Mouse (Mus musculus) intestine, embryonic 14.5 days (tissue): ENCODE data around the gene Hoxd13. TPM values are rescaled to one million over a fixed set of nuclear protein-coding genes. Genes with fewer than 3 reads are reported as not detected.

Experiments used
- ATAC-seq: fragments of 200-750 bp; cut with Nextera tagmentation; replicated peaks from 2 replicates; pipeline ENCODE4 v1.8.0; 2017; ENCODE audit warnings: low read depth, moderate number of reproducible peaks, moderate TSS enrichment, moderate library complexity; ENCODE audit not compliant: low FRiP score, low TSS enrichment
- DNase-seq: peaks from one replicate; pipeline ENCODE4 v3.0.0-alpha.2; 2018; ENCODE audit warnings: low spot score
- H3K27ac ChIP-seq: fragments of 300-500 bp; sonication (generic); 2 replicates; pipeline ENCODE4 v1.5.1; 2014; ENCODE audit warnings: low read depth, mild to moderate bottlenecking, control low read depth
- H3K27me3 ChIP-seq: fragments of 300-500 bp; sonication (generic); replicated peaks from 2 replicates; pipeline ENCODE4 v1.6.1; 2014; ENCODE audit warnings: low read length, control low read depth; ENCODE audit not compliant: control insufficient read depth, insufficient read depth
- H3K36me3 ChIP-seq: fragments of 300-500 bp; sonication (generic); 2 replicates; pipeline ENCODE4 v1.6.1; 2014; ENCODE audit warnings: low read length, control low read depth; ENCODE audit not compliant: control insufficient read depth, insufficient read depth
- H3K4me1 ChIP-seq: fragments of 300-500 bp; sonication (generic); replicated peaks from 2 replicates; pipeline ENCODE4 v1.6.1; 2014; ENCODE audit warnings: low read length, control low read depth, mixed read lengths; ENCODE audit not compliant: control insufficient read depth, insufficient read depth
- H3K4me2 ChIP-seq: fragments of 300-500 bp; sonication (generic); 2 replicates; pipeline ENCODE4 v1.6.1; 2014; ENCODE audit warnings: low read length
- H3K4me3 ChIP-seq: fragments of 300-500 bp; sonication (generic); 2 replicates; pipeline ENCODE4 v1.5.1; 2014; ENCODE audit warnings: low read depth, low read length, control low read depth, mixed read lengths
- H3K9ac ChIP-seq: fragments of 300-500 bp; sonication (generic); 2 replicates; pipeline ENCODE4 v1.6.1; 2014; ENCODE audit warnings: mild to moderate bottlenecking, low read length
- H3K9me3 ChIP-seq: fragments of 300-500 bp; sonication (generic); 2 replicates; pipeline ENCODE4 v1.6.1; 2016; ENCODE audit warnings: low read length, control low read depth; ENCODE audit not compliant: control insufficient read depth
- WGBS: fragments of 180-500 bp; shearing (Covaris S2); extraction: QIAGEN DNeasy Blood & Tissue Kit; methylation state at CpG from one replicate; pipeline ENCODE4 v1.1.7; 2014; 5-methylcytosine and 5-hydroxymethylcytosine counted together
- polyA plus RNA-seq: library from polyadenylated mRNA; unstranded; fragments of >200 nt; fragmentation: Nextera tagmentation; extraction: Ambion mirVana; gene quantifications from 2 replicates; pipeline ENCODE4 v1.2.1, GENCODE M21; 2014

Gene Hoxd13
- polyA plus RNA-seq, 1 experiment from 2014 or later = not detected

DNA sequence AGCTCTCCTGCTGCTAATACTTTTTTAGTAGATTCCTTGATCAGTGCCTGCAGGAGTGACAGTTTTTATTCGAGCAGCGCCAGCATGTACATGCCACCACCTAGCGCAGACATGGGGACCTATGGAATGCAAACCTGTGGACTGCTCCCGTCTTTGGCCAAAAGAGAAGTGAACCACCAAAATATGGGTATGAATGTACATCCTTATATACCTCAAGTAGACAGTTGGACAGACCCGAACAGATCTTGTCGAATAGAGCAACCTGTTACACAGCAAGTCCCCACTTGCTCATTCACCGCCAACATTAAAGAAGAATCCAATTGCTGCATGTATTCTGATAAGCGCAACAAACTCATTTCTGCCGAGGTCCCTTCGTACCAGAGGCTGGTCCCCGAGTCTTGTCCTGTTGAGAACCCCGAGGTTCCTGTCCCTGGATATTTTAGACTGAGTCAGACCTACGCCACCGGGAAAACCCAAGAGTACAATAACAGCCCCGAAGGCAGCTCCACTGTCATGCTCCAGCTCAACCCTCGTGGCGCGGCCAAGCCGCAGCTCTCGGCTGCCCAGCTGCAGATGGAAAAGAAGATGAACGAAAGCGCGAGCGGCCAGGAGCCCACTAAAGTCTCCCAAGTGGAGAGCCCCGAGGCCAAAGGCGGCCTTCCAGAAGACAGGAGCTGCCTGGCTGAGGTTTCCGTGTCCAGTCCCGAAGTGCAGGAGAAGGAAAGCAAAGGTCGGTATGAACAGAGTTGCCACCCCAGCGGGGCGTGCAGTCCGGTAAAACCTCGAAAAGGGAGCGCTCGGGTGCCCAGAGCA lies 24.1 kb downstream of the Hoxd13 start:
- peaks cover 100% of the 10 kb centered on the region for H3K27me3 ChIP-seq
- H3K4me3 ChIP-seq = peak overlapping the region; percentile 30
- H3K36me3 ChIP-seq = no peaks in the 10 kb centered on the region
- H3K9me3 ChIP-seq = no peaks in the 10 kb centered on the region
- DNase-seq (no peak), ATAC-seq (no peak)
- WGBS = 6% methylated on average over 35 of the region's 35 CpGs
- peak overlapping the region; percentile 53 for H3K9ac ChIP-seq
- H3K4me1 ChIP-seq = no peaks in the 10 kb centered on the region
- H3K27ac ChIP-seq = peak overlapping the region; percentile 57
- H3K4me2 ChIP-seq = peak overlapping the region; percentile 41

DNA sequence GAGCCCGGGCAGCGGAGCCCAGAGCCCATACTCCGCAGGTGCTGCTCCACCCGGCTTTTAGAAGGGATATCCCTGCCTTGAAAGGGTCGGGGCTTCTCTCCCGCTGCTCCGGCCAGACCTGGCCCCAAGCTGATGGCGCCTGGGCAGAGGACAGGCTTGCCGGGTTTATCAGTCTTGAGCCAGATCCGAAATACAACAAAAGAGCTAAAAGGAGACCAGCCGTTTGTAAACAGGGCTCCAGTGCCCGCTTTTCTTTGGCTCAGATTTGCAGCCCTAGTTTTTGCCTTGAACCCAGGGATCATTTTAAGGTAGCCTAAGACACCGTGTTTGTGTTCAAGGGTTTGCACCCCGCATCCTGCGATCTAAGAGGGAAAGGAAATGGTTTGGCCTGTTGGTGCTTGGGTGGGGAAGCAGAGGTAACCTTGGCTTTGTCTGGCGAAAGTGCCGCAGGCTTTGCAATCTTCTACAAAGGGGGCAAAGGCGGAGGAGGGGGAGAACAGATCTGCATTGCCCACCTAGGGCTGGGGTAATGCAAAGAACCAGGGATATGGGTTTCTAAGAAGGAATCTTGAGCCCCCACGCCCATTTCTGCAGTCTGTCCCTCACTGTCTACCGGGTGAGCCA lies 24.8 kb downstream of the Hoxd13 start:
- Histone ChIP-seq H3K4me2 (peak overlapping the region; percentile 41), H3K27me3 (peaks cover 100% of the 10 kb centered on the region)

GRCm38 (mm10) chr2:74693432-74693827 lies 25.3 kb downstream of the Hoxd13 start:
- no peaks in the 10 kb centered on the region for H3K36me3 ChIP-seq
- no peaks in the 10 kb centered on the region for H3K9me3 ChIP-seq
- no peak for ATAC-seq
- H3K4me2 ChIP-seq = peak overlapping the region; percentile 41; the same call in 1 of the 2 replicates
- no peaks in the 10 kb centered on the region for H3K4me1 ChIP-seq
- peaks cover 100% of the 10 kb centered on the region for H3K27me3 ChIP-seq
- 12% methylated on average over 4 of the region's 4 CpGs for WGBS
- H3K9ac ChIP-seq = peak overlapping the region; percentile 53
- DNase-seq = no peak
- peak overlapping the region; percentile 57; the same call in 1 of the 2 replicates for H3K27ac ChIP-seq
- peak overlapping the region; percentile 30 for H3K4me3 ChIP-seq

More for the DNA sequence above, 24.8 kb downstream of the Hoxd13 start:
- H3K36me3 ChIP-seq = no peaks in the 10 kb centered on the region
- DNase-seq (no peak), ATAC-seq (no peak)
- H3K9ac ChIP-seq = peak overlapping the region; percentile 53
- H3K9me3 ChIP-seq = no peaks in the 10 kb centered on the region
- no peaks in the 10 kb centered on the region for H3K4me1 ChIP-seq
- H3K27ac ChIP-seq = peak overlapping the region; percentile 57
- WGBS = 6% methylated on average over 20 of the region's 20 CpGs
- peak overlapping the region; percentile 30 for H3K4me3 ChIP-seq

DNA sequence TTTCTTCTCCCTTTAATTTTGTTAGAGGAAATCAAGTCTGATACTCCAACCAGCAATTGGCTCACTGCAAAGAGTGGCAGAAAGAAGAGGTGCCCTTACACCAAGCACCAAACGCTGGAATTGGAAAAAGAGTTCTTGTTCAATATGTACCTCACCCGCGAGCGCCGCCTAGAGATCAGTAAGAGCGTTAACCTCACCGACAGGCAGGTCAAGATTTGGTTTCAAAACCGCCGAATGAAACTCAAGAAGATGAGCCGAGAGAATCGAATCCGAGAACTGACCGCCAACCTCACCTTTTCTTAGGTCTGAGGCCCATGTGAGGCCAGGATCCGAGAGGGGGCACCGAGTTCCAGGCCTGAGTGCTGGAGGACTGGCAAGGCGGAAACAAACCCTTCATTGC lies 26.0 kb downstream of the Hoxd13 start:
- Histone ChIP-seq H3K4me3 (peak overlapping the region; percentile 30), H3K4me1 (no peaks in the 10 kb centered on the region), H3K9ac (no peak overlapping the region), H3K9me3 (no peaks in the 10 kb centered on the region), H3K4me2 (peak overlapping the region; percentile 16; the same call in 1 of the 2 replicates), H3K36me3 (no peaks in the 10 kb centered on the region), H3K27ac (peak overlapping the region; percentile 57; the same call in 1 of the 2 replicates), H3K27me3 (peaks cover 100% of the 10 kb centered on the region)
- WGBS = 4% methylated on average over 16 of the region's 16 CpGs
- ATAC-seq (no peak), DNase-seq (peak; percentile 77)

GRCm38 (mm10) chr2:74695383-74695782 lies 27.3 kb downstream of the Hoxd13 start:
- peak overlapping the region; percentile 51; the same call in 1 of the 2 replicates for H3K4me2 ChIP-seq

DNA sequence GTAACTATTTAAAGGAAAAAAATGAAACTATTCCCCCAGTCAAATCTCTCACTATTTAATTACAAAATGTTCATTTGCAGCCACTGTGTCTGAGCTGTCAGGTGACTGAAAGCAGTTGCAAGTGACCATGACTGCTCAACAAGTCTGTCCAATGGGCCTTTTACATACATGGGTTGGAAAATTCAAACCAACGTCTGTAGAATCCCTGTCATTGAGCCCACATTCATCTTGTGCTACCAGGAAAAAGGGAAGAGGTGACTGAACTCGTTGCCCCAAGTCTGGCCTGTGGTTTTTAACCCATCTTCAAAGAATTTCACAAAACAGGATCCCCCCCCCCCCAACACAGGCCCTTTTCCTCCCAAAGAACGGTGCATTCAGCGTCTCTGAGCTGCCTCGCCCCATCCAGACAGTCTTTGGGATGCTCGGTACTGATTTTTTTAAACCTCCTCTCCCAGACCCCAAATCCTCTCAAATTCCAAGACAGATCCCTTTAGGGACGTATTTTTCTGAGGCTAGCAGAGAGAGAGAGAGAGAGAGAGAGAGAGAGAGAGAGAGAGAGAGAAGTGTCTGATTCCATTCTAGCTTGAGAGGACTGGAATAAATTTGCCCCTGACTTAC lies 27.8 kb downstream of the Hoxd13 start:
- ATAC-seq (no peak), DNase-seq (peak; percentile 50)
- no peaks in the 10 kb centered on the region for H3K4me1 ChIP-seq
- peak overlapping the region; percentile 51 for H3K4me2 ChIP-seq
- no peaks in the 10 kb centered on the region for H3K9me3 ChIP-seq
- H3K27ac ChIP-seq = peak overlapping the region; percentile 76
- H3K4me3 ChIP-seq = no peak overlapping the region
- no peaks in the 10 kb centered on the region for H3K36me3 ChIP-seq
- H3K27me3 ChIP-seq = peaks cover 100% of the 10 kb centered on the region
- peak overlapping the region; percentile 2; the same call in 1 of the 2 replicates for H3K9ac ChIP-seq
- 13% methylated on average over 7 of the region's 7 CpGs for WGBS

More at GRCm38 (mm10) chr2:74695383-74695782, 27.3 kb downstream of the Hoxd13 start:
- ATAC-seq = no peak
- Histone ChIP-seq H3K36me3 (no peaks in the 10 kb centered on the region), H3K27me3 (peaks cover 100% of the 10 kb centered on the region), H3K9ac (peak overlapping the region; percentile 2; the same call in 1 of the 2 replicates), H3K4me1 (no peaks in the 10 kb centered on the region), H3K4me3 (peak overlapping the region; percentile 30; the same call in 1 of the 2 replicates), H3K27ac (peak overlapping the region; percentile 76; the same call in 1 of the 2 replicates), H3K9me3 (no peaks in the 10 kb centered on the region)
- WGBS = 13% methylated on average over 1 of the region's 1 CpGs
- DNase-seq = peak; percentile 51

DNA sequence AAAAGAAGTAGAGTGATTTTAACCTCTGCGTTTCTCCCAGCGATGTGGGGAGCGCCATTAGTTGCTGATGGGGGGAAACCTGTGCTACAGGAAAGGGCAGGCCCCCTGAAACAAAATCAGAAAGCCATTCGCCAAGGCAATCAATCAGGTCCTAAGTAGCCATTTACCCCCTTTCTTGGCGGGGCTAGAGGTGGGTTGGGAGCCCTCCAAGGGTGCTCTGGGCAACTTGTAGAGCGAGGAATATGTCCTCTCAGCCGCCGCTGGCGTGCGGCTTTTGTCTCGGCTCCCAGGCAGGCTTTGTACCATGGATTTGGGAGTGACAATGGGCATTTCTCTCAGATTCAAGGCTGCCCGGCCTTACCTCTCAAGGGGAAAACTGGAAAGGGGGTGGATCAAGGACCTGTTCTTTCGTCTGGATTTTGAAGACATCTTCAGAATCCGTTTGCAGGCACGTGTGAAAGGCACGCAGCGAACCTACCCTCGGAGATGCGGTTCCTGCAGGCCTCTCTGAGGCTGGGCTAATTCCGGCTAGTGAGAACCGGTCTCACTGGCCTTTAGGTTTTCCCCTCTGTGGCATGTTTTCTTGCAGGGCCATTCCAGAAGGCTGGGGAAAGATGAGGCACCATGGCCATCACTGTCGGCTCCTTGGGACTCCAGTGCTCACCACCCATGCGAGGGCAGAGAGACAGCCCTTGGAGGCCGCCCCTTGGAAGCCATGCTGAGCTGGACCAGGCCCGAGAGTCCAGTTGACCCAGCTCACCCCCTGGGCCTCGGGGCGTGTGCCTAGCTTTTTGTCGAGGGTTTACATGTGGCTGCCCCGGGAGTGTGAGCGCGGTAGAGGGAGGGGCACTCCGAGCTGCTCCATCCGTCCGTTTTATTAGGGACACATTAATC lies 28.6 kb downstream of the Hoxd13 start:
- H3K27ac ChIP-seq = peak overlapping the region; percentile 76; the same call in 1 of the 2 replicates
- H3K27me3 ChIP-seq = peaks cover 100% of the 10 kb centered on the region
- H3K9ac ChIP-seq = peak overlapping the region; percentile 22; the same call in 1 of the 2 replicates

More for the DNA sequence above, 28.6 kb downstream of the Hoxd13 start:
- peak overlapping the region; percentile 51 for H3K4me2 ChIP-seq
- H3K4me3 ChIP-seq = peak overlapping the region; percentile 16
- no peaks in the 10 kb centered on the region for H3K9me3 ChIP-seq
- DNase-seq (peak; percentile 79), ATAC-seq (no peak; the same call in 1 of the 2 replicates)
- WGBS = 5% methylated on average over 34 of the region's 34 CpGs
- no peaks in the 10 kb centered on the region for H3K36me3 ChIP-seq
- no peaks in the 10 kb centered on the region for H3K4me1 ChIP-seq
